Mouse (Mus musculus): ENCODE data around the gene Ahcy.

DNA sequence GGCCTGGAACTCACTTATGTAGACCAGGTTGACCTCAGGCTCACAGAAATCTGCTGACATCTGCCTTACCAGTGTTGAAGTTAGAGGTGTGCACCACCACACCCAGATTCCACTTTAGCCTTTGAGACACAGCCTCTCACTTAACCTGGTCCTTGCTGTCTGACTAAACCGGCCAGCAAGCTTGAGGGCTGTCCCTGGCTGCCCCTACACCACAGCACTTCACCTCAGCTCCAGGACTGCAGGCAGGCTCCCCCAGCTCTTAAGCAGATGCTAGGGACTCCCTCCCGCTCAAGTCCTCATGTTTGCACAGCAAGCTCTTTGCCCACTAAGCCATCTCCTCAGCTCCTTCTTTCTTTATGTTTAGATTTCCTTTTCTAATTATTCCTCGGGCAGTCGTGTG is 34.3 kb downstream of the Ahcy start:
- no peak for TF ChIP-seq CTCF (IDR thresholded peaks at IDR 0.05; ENCODE audit: control insufficient read depth, insufficient read depth, insufficient read length)
- no peak for TF ChIP-seq CEBPB (IDR thresholded peaks at IDR 0.05; ENCODE audit: low read depth)
- no peak for TF ChIP-seq USF1 (IDR thresholded peaks at IDR 0.05; ENCODE audit: low read depth)
- no peak for TF ChIP-seq MYOG (IDR thresholded peaks at IDR 0.05; ENCODE audit: control insufficient read depth, extremely low read depth, insufficient read length)
- no peak for TF ChIP-seq MYOD1 (IDR thresholded peaks at IDR 0.05; ENCODE audit: control insufficient read depth, insufficient read length, low read depth)
- TF ChIP-seq MAX (IDR thresholded peaks at IDR 0.05), result no peak
- no peak for TF ChIP-seq FOSL1 (IDR thresholded peaks at IDR 0.05; ENCODE audit: insufficient read depth, low read length, poor library complexity, severe bottlenecking)
